Mouse (Mus musculus) limb, embryonic 15.5 days (tissue): ENCODE results near the gene Stard13. TPM values are rescaled to one million over a fixed set of nuclear protein-coding genes. Genes with fewer than 3 reads are reported as not detected.

ENCODE experiments used
- ATAC-seq: fragments of 200-750 bp; cut with Nextera tagmentation; 2 replicates; pipeline ENCODE4 v1.8.0; 2017; ENCODE audit warnings: low read depth, moderate TSS enrichment; ENCODE audit not compliant: insufficient number of reproducible peaks, low FRiP score, low TSS enrichment
- H3K27ac ChIP-seq: fragments of 300-500 bp; sonication (generic); 2 replicates; pipeline ENCODE4 v1.5.1; 2015; ENCODE audit warnings: moderate library complexity, mild to moderate bottlenecking, inconsistent platforms
- H3K27me3 ChIP-seq: fragments of 300-500 bp; sonication (generic); 2 replicates; pipeline ENCODE4 v1.6.1; 2015; ENCODE audit warnings: inconsistent platforms
- H3K36me3 ChIP-seq: fragments of 300-500 bp; sonication (generic); 2 replicates; pipeline ENCODE4 v1.6.1; 2015; ENCODE audit warnings: inconsistent platforms
- H3K4me1 ChIP-seq: fragments of 300-500 bp; sonication (generic); 2 replicates; pipeline ENCODE4 v1.6.1; 2015; ENCODE audit warnings: inconsistent platforms
- H3K4me2 ChIP-seq: fragments of 300-500 bp; sonication (generic); 2 replicates; pipeline ENCODE4 v1.6.1; 2015; ENCODE audit warnings: mild to moderate bottlenecking, inconsistent platforms
- H3K4me3 ChIP-seq: fragments of 300-500 bp; sonication (generic); 2 replicates; pipeline ENCODE4 v1.5.1; 2015; ENCODE audit warnings: mild to moderate bottlenecking, inconsistent platforms
- H3K9ac ChIP-seq: fragments of 300-500 bp; sonication (generic); 2 replicates; pipeline ENCODE4 v1.6.1; 2015; ENCODE audit warnings: inconsistent platforms
- H3K9me3 ChIP-seq: fragments of 300-500 bp; sonication (generic); 2 replicates; pipeline ENCODE4 v1.6.1; 2016; ENCODE audit warnings: inconsistent platforms
- WGBS: fragments of 180-500 bp; shearing (Covaris S2); methylation state at CpG from one replicate; pipeline ENCODE4 v1.1.7; 2015; 5-methylcytosine and 5-hydroxymethylcytosine counted together
- polyA plus RNA-seq: library from polyadenylated mRNA; unstranded; fragments of >200 nt; fragmentation: Nextera tagmentation; extraction: Ambion mirVana; gene quantifications from 2 replicates; pipeline ENCODE4 v1.2.1, GENCODE M21; 2015

Stard13 gene
- polyA plus RNA-seq, 1 experiment from 2014 or later, result 11.2 TPM

DNA sequence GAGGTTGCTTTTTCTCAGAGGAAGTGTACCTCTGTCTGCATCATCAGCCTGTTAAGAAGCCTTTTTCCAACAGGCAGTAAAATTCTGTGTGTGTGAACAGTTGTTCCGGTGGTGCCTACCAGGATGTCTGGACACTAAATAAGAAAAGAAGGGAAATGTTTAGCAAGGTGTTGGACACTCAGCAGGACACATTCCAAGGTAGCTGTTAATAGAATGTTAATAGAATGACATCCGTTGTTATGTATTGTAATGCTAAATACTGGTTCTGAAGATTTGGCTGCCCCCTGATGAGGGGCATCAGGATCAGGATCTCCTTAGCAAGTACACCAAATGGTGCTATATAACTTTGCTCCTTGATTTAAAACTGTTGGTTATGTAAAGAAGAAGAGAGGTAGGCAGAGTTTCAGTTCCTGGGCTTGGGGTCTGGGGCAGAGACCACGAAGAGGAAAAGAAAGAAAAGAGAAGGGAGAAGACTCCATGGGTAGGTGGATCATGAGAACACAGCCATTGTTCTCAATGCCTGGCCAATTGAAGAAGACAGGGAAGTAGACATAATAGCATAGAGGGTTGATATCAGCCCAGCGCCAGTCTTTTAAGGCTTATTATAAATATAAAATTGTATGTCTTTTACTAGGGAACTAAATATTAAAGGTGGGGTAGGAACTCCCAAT, 9.8 kb downstream of the Stard13 start:
- Histone ChIP-seq H3K4me1 (no peaks in the 10 kb centered on the region), H3K36me3 (no peaks in the 10 kb centered on the region)

DNA sequence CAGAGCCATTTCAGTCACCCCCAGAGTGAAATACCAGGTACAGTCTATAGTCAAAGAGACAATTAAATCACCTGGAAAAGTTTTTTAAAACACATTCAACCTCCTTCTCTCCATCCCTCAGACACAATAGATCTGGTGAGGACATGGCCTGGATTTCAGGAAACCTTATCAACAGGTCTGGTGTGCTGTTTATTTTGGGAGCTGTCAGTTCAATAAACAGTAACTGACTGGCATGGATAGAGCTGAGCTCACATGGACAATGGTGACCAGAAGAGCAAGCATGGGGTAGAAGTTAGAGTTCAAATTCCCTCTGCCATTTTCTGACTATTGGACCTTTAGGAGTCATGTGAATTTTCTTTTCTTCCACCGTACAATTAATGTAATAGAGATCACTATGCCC, 10.8 kb downstream of the Stard13 start:
- WGBS, result 92% methylated on average over 1 of the region's 1 CpGs
- no peak overlapping the region for H3K27ac ChIP-seq
- no peak for ATAC-seq

More for the DNA sequence above, 9.8 kb downstream of the Stard13 start:
- no peak for ATAC-seq
- Histone ChIP-seq H3K9me3 (no peaks in the 10 kb centered on the region), H3K4me2 (no peak overlapping the region), H3K27me3 (no peaks in the 10 kb centered on the region), H3K9ac (no peak overlapping the region), H3K27ac (no peak overlapping the region), H3K4me3 (no peak overlapping the region)
- WGBS, result 47% methylated on average over 4 of the region's 4 CpGs

DNA sequence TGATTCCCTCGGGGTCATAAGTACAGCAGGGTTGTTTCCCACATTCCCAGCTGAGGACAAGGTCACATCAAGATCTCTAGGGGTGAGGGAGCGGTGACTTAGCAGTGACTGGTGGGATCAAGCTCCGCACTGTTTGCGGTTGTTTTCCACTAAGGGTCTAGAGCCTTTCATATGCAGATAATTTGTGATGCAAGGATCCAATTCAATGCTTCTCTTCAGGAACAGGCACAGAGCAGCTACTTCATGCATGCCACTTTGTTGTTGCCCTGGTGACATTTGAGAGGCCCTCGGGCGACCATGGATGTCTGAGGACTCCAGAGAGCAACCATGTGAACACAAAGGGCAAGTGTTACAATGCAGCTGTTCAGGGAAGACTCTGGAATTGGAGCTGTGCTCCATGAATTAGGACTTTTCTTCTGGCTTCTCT, 14.9 kb downstream of the Stard13 start:
- no peak overlapping the region for H3K27ac ChIP-seq
- WGBS, result 60% methylated on average over 6 of the region's 6 CpGs
- no peaks in the 10 kb centered on the region for H3K27me3 ChIP-seq
- H3K4me3 ChIP-seq, result no peak overlapping the region
- no peak overlapping the region for H3K9ac ChIP-seq
- no peaks in the 10 kb centered on the region for H3K4me1 ChIP-seq
- no peaks in the 10 kb centered on the region for H3K36me3 ChIP-seq
- no peak overlapping the region for H3K4me2 ChIP-seq
- ATAC-seq, result no peak
- H3K9me3 ChIP-seq, result no peaks in the 10 kb centered on the region

More for the DNA sequence above, 10.8 kb downstream of the Stard13 start:
- no peak overlapping the region for H3K4me2 ChIP-seq
- H3K36me3 ChIP-seq, result no peaks in the 10 kb centered on the region
- H3K9me3 ChIP-seq, result no peaks in the 10 kb centered on the region
- no peak overlapping the region for H3K4me3 ChIP-seq
- no peaks in the 10 kb centered on the region for H3K27me3 ChIP-seq
- H3K4me1 ChIP-seq, result no peaks in the 10 kb centered on the region
- no peak overlapping the region for H3K9ac ChIP-seq

DNA sequence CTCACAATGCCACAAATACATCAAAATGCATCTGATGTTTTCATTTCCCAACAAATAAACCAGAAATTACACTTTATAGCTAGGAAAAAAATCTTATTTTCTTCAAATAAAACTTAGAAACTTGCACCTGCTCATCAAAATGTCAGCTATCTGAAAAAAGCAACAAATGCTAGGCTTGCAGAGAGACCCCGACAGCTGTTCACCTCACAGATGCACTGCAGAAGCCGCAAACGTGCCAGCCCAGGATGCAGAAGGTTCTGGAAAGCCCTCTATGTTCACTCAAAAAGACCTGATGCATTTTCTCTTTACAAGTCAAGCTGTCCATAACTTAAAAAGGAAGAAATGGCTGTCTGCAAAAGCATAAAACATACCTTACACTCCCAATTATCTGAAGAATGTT, 20.5 kb downstream of the Stard13 start:
- H3K4me1 ChIP-seq, result no peaks in the 10 kb centered on the region
- H3K9ac ChIP-seq, result no peak overlapping the region
- 76% methylated on average over 3 of the region's 3 CpGs for WGBS
- no peak overlapping the region for H3K27ac ChIP-seq
- H3K9me3 ChIP-seq, result no peaks in the 10 kb centered on the region
- no peak for ATAC-seq
- H3K27me3 ChIP-seq, result no peaks in the 10 kb centered on the region
- no peak overlapping the region for H3K4me2 ChIP-seq
- no peak overlapping the region for H3K4me3 ChIP-seq
- no peaks in the 10 kb centered on the region for H3K36me3 ChIP-seq

DNA sequence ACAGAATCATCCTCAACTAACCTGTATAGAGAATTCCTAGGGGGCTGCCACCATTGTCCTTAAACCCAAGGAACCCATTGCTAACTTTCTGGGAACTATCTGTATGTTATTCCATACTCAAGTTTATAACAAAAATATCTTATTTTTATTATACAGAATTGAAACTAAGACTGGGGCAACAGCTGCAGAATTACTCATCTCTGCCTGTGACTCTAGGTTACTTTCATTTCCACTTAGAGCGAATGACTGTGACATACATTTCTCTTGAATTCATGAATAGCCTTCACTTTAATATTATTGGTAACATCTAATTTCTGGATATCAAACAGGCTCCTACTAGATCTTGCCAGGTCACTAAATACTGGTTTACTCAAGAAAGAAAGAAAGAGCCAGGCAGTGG, 22.8 kb downstream of the Stard13 start:
- Histone ChIP-seq H3K4me3 (no peak overlapping the region), H3K36me3 (no peaks in the 10 kb centered on the region), H3K27ac (no peak overlapping the region), H3K4me1 (no peaks in the 10 kb centered on the region), H3K4me2 (no peak overlapping the region), H3K9me3 (no peaks in the 10 kb centered on the region), H3K27me3 (no peaks in the 10 kb centered on the region), H3K9ac (no peak overlapping the region)
- WGBS, result 90% methylated on average over 1 of the region's 1 CpGs
- no peak for ATAC-seq

DNA sequence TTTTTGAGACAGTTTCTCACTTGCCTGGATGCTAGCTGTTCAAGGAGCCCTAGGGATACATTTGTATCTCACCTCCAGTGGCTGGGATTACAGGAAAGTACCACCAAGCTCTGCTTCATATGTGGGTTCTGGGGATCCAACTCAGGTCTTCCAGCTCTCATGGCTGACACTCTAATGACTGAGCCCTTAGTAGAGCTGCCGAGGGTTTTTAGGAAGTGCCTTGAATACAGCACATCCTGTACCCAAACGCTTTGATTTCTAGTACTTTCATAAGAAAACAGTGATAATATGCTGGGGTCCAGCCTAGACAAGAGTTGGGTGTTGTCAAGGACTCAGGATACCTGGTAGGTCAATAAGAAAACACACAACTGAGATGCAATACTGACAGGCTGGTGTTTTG, 23.6 kb downstream of the Stard13 start:
- no peak overlapping the region for H3K4me2 ChIP-seq
- no peaks in the 10 kb centered on the region for H3K36me3 ChIP-seq
- no peak for ATAC-seq
- no peak overlapping the region for H3K9ac ChIP-seq
- no peak overlapping the region for H3K4me3 ChIP-seq
- H3K27me3 ChIP-seq, result no peaks in the 10 kb centered on the region
- no peaks in the 10 kb centered on the region for H3K4me1 ChIP-seq
- no peaks in the 10 kb centered on the region for H3K9me3 ChIP-seq
- WGBS, result 84% methylated on average over 2 of the region's 2 CpGs
- no peak overlapping the region for H3K27ac ChIP-seq

DNA sequence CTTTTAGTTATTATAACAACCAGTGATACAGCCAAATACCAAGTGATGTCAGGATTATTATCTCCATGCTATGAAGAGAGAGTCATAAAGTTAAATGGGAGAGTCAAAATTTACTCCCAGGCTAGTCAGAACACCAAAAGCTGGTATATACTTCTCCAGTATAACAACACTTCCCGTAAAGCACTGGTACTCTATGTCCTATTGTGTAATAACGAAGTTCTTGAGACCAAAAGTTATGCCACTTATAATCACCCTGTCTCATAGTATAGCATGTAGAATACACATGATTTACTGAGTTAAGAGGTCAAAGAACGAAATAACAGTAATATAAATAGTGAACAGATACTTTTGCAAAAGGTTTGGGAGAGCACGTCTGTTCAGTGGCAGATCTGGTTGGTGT, 28.6 kb downstream of the Stard13 start:
- H3K27ac ChIP-seq, result no peak overlapping the region
- no peak overlapping the region for H3K4me2 ChIP-seq
- no peak overlapping the region for H3K4me3 ChIP-seq
- H3K4me1 ChIP-seq, result no peaks in the 10 kb centered on the region
- no peak overlapping the region for H3K9ac ChIP-seq
- no peaks in the 10 kb centered on the region for H3K9me3 ChIP-seq
- no peaks in the 10 kb centered on the region for H3K36me3 ChIP-seq
- ATAC-seq, result no peak
- WGBS, result 93% methylated on average over 4 of the region's 4 CpGs
- H3K27me3 ChIP-seq, result no peaks in the 10 kb centered on the region

DNA sequence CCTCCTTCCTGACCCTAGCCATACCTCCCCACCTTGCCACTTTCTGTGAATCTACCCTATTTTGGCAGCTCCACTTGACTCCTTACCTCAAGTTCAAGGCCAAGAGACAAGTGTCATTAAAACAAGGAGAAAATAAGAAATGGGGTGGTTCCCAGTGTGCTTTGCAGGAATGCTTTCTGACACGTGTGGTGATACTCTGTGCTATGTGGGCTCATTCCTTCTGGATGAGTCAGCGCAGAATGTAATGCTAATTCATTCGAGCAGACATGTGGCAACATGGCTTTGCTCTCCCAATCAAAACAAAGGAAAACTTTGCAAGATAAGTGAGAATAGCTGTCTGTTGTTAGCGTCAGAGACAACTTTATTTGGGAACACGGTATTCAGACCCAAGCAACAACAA, 30.7 kb downstream of the Stard13 start:
- Histone ChIP-seq H3K36me3 (no peaks in the 10 kb centered on the region), H3K4me1 (no peaks in the 10 kb centered on the region), H3K9ac (no peak overlapping the region), H3K9me3 (no peaks in the 10 kb centered on the region), H3K27me3 (no peaks in the 10 kb centered on the region), H3K4me3 (no peak overlapping the region), H3K27ac (no peak overlapping the region), H3K4me2 (no peak overlapping the region)
- ATAC-seq, result no peak
- WGBS, result 56% methylated on average over 5 of the region's 5 CpGs

DNA sequence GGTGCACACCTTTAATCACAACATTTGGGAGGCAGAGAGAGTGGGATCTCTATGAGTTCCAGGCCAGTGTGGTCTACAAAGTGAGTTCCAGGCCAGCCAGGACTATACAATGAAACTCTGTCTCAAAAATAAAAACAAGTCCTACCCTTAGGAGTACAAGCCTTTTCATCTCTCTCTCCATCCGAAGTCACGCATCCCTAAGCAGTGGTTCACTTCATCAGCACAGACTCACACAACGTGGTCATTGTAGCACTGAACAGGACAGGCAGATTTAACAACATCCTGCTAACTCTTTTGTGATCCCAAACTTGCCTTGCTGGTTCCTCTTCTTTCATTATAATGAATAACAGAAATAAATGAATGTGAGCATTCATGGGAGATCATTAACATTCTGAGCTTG, 32.4 kb downstream of the Stard13 start:
- ATAC-seq, result no peak
- 78% methylated on average over 3 of the region's 3 CpGs for WGBS
- H3K27me3 ChIP-seq, result no peaks in the 10 kb centered on the region
- H3K4me1 ChIP-seq, result no peaks in the 10 kb centered on the region
- H3K4me2 ChIP-seq, result no peak overlapping the region
- no peaks in the 10 kb centered on the region for H3K36me3 ChIP-seq
- H3K27ac ChIP-seq, result no peak overlapping the region
- no peak overlapping the region for H3K4me3 ChIP-seq
- no peaks in the 10 kb centered on the region for H3K9me3 ChIP-seq
- H3K9ac ChIP-seq, result no peak overlapping the region

DNA sequence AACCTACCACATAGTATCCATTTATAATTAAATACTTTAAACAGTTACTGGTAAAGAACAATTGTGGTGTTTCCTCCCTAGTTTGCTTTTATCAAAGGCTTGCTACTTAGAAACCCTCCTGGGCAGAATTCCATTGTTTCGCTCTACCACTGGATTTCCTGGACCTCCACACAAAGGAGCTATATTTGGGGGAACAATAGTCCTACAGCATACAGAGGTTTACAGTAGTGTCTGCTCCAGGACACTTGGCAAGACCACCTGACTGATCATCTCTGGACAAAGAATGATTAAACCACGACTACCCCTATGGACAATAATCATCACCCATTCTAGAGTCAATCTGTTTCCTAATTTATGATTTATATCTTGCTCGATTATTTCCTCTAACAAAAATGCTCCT, 34.4 kb downstream of the Stard13 start:
- Histone ChIP-seq H3K9ac (no peak overlapping the region), H3K36me3 (no peaks in the 10 kb centered on the region), H3K27ac (no peak overlapping the region), H3K27me3 (no peaks in the 10 kb centered on the region), H3K9me3 (no peaks in the 10 kb centered on the region), H3K4me2 (no peak overlapping the region), H3K4me3 (no peak overlapping the region), H3K4me1 (no peaks in the 10 kb centered on the region)
- WGBS, result 78% methylated on average over 3 of the region's 3 CpGs
- no peak for ATAC-seq

DNA sequence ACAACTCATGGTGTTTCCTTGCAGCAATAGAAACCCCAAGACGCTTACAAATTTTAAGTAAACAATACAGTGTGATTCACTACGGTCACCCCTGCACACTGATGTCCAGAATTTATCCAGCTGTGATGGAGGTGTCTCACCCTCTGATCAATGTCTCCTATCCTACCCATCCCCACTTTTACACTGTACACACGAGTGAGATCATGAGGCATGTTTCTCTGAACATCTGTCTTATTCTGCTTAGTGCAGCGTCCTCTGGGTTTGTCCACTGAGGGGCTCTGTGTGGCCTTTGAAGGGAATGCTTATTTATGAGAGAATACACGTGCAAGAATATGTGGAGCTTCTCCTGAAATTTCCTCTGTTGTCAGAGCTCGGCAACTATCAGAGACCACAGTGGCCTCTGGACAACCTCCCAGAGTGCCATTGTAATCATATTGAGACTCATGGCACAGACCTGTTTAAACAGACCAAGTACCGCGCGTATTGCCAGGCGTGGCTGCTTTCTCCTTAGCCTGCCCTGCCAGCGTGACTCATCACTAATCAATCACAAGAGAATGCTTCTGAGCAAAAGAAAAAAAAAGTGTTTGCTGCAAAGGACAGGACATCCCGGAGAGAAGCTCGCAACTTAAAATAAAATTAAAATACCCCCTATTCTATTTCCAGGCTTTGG, 36.9 kb downstream of the Stard13 start:
- Histone ChIP-seq H3K4me3 (no peak overlapping the region), H3K9me3 (no peaks in the 10 kb centered on the region), H3K27ac (no peak overlapping the region), H3K9ac (no peak overlapping the region), H3K36me3 (no peaks in the 10 kb centered on the region), H3K4me2 (no peak overlapping the region), H3K27me3 (no peaks in the 10 kb centered on the region), H3K4me1 (peaks cover 4% of the 10 kb centered on the region; the same call in 1 of the 2 replicates)
- 72% methylated on average over 13 of the region's 13 CpGs for WGBS
- ATAC-seq, result no peak

DNA sequence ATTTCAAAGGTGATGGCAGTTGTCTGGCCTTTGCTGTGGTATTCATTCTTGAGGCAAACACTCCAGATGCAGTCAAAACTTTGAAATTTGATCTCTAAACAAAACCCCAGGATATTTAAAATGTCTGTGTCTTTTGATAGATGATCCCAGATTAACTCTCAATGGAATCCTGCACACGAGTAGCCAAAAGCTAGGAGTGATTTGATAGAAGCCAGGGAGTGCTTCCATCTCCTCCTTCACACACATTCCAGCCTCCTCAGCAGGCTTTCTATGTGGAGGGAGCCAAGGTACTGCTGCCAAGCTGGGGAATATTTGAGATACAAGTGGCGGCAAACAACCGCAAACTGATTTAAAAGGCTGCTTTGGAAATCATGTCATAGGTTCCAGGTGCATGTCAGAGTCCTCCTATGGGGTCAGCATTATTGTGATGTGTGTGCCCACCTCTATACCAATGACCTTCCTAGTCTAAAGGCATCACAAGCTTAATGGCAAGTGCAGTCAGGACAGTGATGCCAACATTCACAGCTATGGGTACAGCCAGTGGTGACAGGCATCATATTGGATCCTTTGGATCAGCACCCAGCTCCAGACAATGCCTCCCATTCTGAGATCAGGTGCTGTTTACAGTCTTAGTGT, 39.6 kb downstream of the Stard13 start:
- H3K9ac ChIP-seq, result no peak overlapping the region
- no peak overlapping the region for H3K4me3 ChIP-seq
- no peaks in the 10 kb centered on the region for H3K9me3 ChIP-seq
- H3K4me1 ChIP-seq, result peaks cover 11% of the 10 kb centered on the region
- H3K27me3 ChIP-seq, result no peaks in the 10 kb centered on the region
- no peak for ATAC-seq
- no peaks in the 10 kb centered on the region for H3K36me3 ChIP-seq
- 45% methylated on average over 3 of the region's 3 CpGs for WGBS
- no peak overlapping the region for H3K27ac ChIP-seq
- H3K4me2 ChIP-seq, result no peak overlapping the region
